Mouse (Mus musculus) neural tube, embryonic 12.5 days (tissue): ENCODE results near the gene Lamb2. TPM values are rescaled to one million over a fixed set of nuclear protein-coding genes. Genes with fewer than 3 reads are reported as not detected.

Experiments
- ATAC-seq: fragments of 200-750 bp; cut with Nextera tagmentation; 2 replicates; pipeline ENCODE4 v1.8.0; 2017; ENCODE audit warnings: low read depth, mild to moderate bottlenecking, moderate TSS enrichment, moderate library complexity; ENCODE audit not compliant: low FRiP score
- H3K27ac ChIP-seq: fragments of 300-500 bp; sonication (generic); 2 replicates; pipeline ENCODE4 v1.5.1; 2016
- H3K27me3 ChIP-seq: fragments of 300-500 bp; sonication (generic); replicated peaks from 2 replicates; pipeline ENCODE4 v1.6.1; 2016; ENCODE audit warnings: mild to moderate bottlenecking
- H3K36me3 ChIP-seq: fragments of 300-500 bp; sonication (generic); 2 replicates; pipeline ENCODE4 v1.6.1; 2016; ENCODE audit warnings: mild to moderate bottlenecking
- H3K4me1 ChIP-seq: fragments of 300-500 bp; sonication (generic); 2 replicates; pipeline ENCODE4 v1.6.1; 2016
- H3K4me2 ChIP-seq: fragments of 300-500 bp; sonication (generic); replicated peaks from 2 replicates; pipeline ENCODE4 v1.6.1; 2016; ENCODE audit warnings: mild to moderate bottlenecking
- H3K4me3 ChIP-seq: fragments of 300-500 bp; sonication (generic); 2 replicates; pipeline ENCODE4 v1.5.1; 2016
- H3K9ac ChIP-seq: fragments of 300-500 bp; sonication (generic); 2 replicates; pipeline ENCODE4 v1.6.1; 2016; ENCODE audit warnings: mild to moderate bottlenecking
- H3K9me3 ChIP-seq: fragments of 300-500 bp; sonication (generic); 2 replicates; pipeline ENCODE4 v1.6.1; 2016; ENCODE audit warnings: mild to moderate bottlenecking
- WGBS: fragments of 180-500 bp; shearing (Covaris S2); methylation state at CpG from one replicate; pipeline ENCODE4 v1.1.7; 2016; 5-methylcytosine and 5-hydroxymethylcytosine counted together
- polyA plus RNA-seq: library from polyadenylated mRNA; unstranded; fragments of >200 nt; fragmentation: Nextera tagmentation; extraction: Ambion mirVana; gene quantifications from 2 replicates; pipeline ENCODE4 v1.2.1, GENCODE M21; 2016

Lamb2 gene
- polyA plus RNA-seq, 1 experiment from 2014 or later, result 28.6 TPM

GRCm38 (mm10) chr9:108486973-108487530 is 7.5 kb downstream of the Lamb2 start:
- Histone ChIP-seq H3K9ac (no peak overlapping the region), H3K27me3 (no peaks in the 10 kb centered on the region), H3K4me1 (peaks cover 18% of the 10 kb centered on the region), H3K9me3 (no peaks in the 10 kb centered on the region), H3K36me3 (peaks cover 59% of the 10 kb centered on the region), H3K27ac (no peak overlapping the region), H3K4me2 (no peak overlapping the region), H3K4me3 (no peak overlapping the region)
- ATAC-seq, result no peak
- 92% methylated on average over 8 of the region's 8 CpGs for WGBS

GRCm38 (mm10) chr9:108488403-108488802 is 8.9 kb downstream of the Lamb2 start:
- Histone ChIP-seq H3K9ac (no peak overlapping the region), H3K27me3 (no peaks in the 10 kb centered on the region), H3K9me3 (no peaks in the 10 kb centered on the region), H3K36me3 (peaks cover 67% of the 10 kb centered on the region), H3K4me3 (no peak overlapping the region), H3K27ac (no peak overlapping the region), H3K4me2 (no peak overlapping the region), H3K4me1 (peaks cover 23% of the 10 kb centered on the region)
- 95% methylated on average over 17 of the region's 17 CpGs for WGBS
- ATAC-seq, result no peak

GRCm38 (mm10) chr9:108489215-108489614 is 9.7 kb downstream of the Lamb2 start:
- 96% methylated on average over 20 of the region's 20 CpGs for WGBS
- ATAC-seq, result no peak
- H3K27ac ChIP-seq, result no peak overlapping the region
- peaks cover 23% of the 10 kb centered on the region for H3K4me1 ChIP-seq
- no peak overlapping the region for H3K9ac ChIP-seq
- H3K4me3 ChIP-seq, result no peak overlapping the region
- no peaks in the 10 kb centered on the region for H3K27me3 ChIP-seq
- H3K4me2 ChIP-seq, result no peak overlapping the region
- peaks cover 71% of the 10 kb centered on the region for H3K36me3 ChIP-seq
- no peaks in the 10 kb centered on the region for H3K9me3 ChIP-seq

GRCm38 (mm10) chr9:108489702-108490558 is 10.4 kb downstream of the Lamb2 start:
- Histone ChIP-seq H3K9me3 (no peaks in the 10 kb centered on the region), H3K4me3 (peak overlapping the region; percentile 88), H3K4me1 (peaks cover 23% of the 10 kb centered on the region), H3K9ac (peak overlapping the region; percentile 92), H3K27me3 (no peaks in the 10 kb centered on the region), H3K4me2 (peak overlapping the region; percentile 93), H3K27ac (peak overlapping the region; percentile 91), H3K36me3 (peaks cover 74% of the 10 kb centered on the region)
- peak; percentile 72 for ATAC-seq
- WGBS, result 70% methylated on average over 26 of the region's 26 CpGs

- under 1% methylated on average over 69 of the region's 69 CpGs for WGBS
- Histone ChIP-seq H3K9me3 (no peaks in the 10 kb centered on the region), H3K27me3 (no peaks in the 10 kb centered on the region), H3K4me2 (peak within 1 kb of the TSS; percentile 93), H3K4me1 (peaks cover 23% of the 10 kb centered on the region), H3K9ac (peak within 1 kb of the TSS; percentile 92), H3K36me3 (peaks cover 73% of the 10 kb centered on the region), H3K27ac (peak within 1 kb of the TSS; percentile 91), H3K4me3 (peak within 1 kb of the TSS; percentile 88)
- ATAC-seq, result peak; percentile 95
Observed at GRCm38 (mm10) chr9:108490559-108491285, 11.2 kb downstream of the Lamb2 start, which contains the start of gene Usp19. Usp19 (plus strand) TSS chr9:108490602.

GRCm38 (mm10) chr9:108491286-108491580 is 11.7 kb downstream of the Lamb2 start:
- H3K4me3 ChIP-seq, result peak overlapping the region; percentile 88
- ATAC-seq, result 0 out of 2 replicates have a peak, but pooled peaks have one; percentile 3
- H3K27me3 ChIP-seq, result no peaks in the 10 kb centered on the region
- H3K4me1 ChIP-seq, result peaks cover 23% of the 10 kb centered on the region
- H3K9me3 ChIP-seq, result no peaks in the 10 kb centered on the region
- peak overlapping the region; percentile 93 for H3K4me2 ChIP-seq
- peak overlapping the region; percentile 92 for H3K9ac ChIP-seq
- peak overlapping the region; percentile 91 for H3K27ac ChIP-seq
- H3K36me3 ChIP-seq, result peaks cover 73% of the 10 kb centered on the region
- 14% methylated on average over 12 of the region's 12 CpGs for WGBS

- peaks cover 74% of the 10 kb centered on the region for H3K36me3 ChIP-seq
- no peak overlapping the region for H3K27ac ChIP-seq
- WGBS, result 88% methylated on average over 16 of the region's 16 CpGs
- peak overlapping the region; percentile 92 for H3K9ac ChIP-seq
- peak overlapping the region; percentile 93 for H3K4me2 ChIP-seq
- peaks cover 23% of the 10 kb centered on the region for H3K4me1 ChIP-seq
- ATAC-seq, result no peak
- no peaks in the 10 kb centered on the region for H3K9me3 ChIP-seq
- peak overlapping the region; percentile 0; the same call in 1 of the 2 replicates for H3K4me3 ChIP-seq
- no peaks in the 10 kb centered on the region for H3K27me3 ChIP-seq
Observed at GRCm38 (mm10) chr9:108492043-108492750, 12.7 kb downstream of the Lamb2 start.

GRCm38 (mm10) chr9:108493246-108493645 is 13.7 kb downstream of the Lamb2 start:
- Histone ChIP-seq H3K9me3 (no peaks in the 10 kb centered on the region), H3K27ac (no peak overlapping the region), H3K4me1 (peaks cover 23% of the 10 kb centered on the region), H3K9ac (no peak overlapping the region), H3K4me2 (no peak overlapping the region), H3K36me3 (peaks cover 74% of the 10 kb centered on the region), H3K27me3 (no peaks in the 10 kb centered on the region), H3K4me3 (no peak overlapping the region)
- whole genome bisulfite sequencing, result 93% methylated on average over 8 of the region's 8 CpGs
- no peak for ATAC-seq

- H3K4me3 ChIP-seq, result no peak overlapping the region
- H3K27ac ChIP-seq, result no peak overlapping the region
- no peak for ATAC-seq
- 93% methylated on average over 19 of the region's 19 CpGs for WGBS
- H3K9me3 ChIP-seq, result no peaks in the 10 kb centered on the region
- 0 out of 2 replicates have a peak overlapping the region, but pooled peaks have one; percentile 3 for H3K9ac ChIP-seq
- no peak overlapping the region for H3K4me2 ChIP-seq
- peaks cover 74% of the 10 kb centered on the region for H3K36me3 ChIP-seq
- peaks cover 23% of the 10 kb centered on the region for H3K4me1 ChIP-seq
- H3K27me3 ChIP-seq, result no peaks in the 10 kb centered on the region
Observed at GRCm38 (mm10) chr9:108494146-108494825, 14.8 kb downstream of the Lamb2 start.

- no peaks in the 10 kb centered on the region for H3K27me3 ChIP-seq
- no peak overlapping the region for H3K4me2 ChIP-seq
- no peak for ATAC-seq
- H3K9me3 ChIP-seq, result no peaks in the 10 kb centered on the region
- 0 out of 2 replicates have a peak overlapping the region, but pooled peaks have one; percentile 3 for H3K9ac ChIP-seq
- 81% methylated on average over 10 of the region's 10 CpGs for WGBS
- peaks cover 19% of the 10 kb centered on the region for H3K4me1 ChIP-seq
- H3K36me3 ChIP-seq, result peaks cover 76% of the 10 kb centered on the region
- H3K4me3 ChIP-seq, result no peak overlapping the region
- H3K27ac ChIP-seq, result no peak overlapping the region
Observed at GRCm38 (mm10) chr9:108494905-108495304, 15.4 kb downstream of the Lamb2 start.

- no peaks in the 10 kb centered on the region for H3K4me1 ChIP-seq
- ATAC-seq, result no peak
- H3K9me3 ChIP-seq, result no peaks in the 10 kb centered on the region
- no peak overlapping the region for H3K27ac ChIP-seq
- no peaks in the 10 kb centered on the region for H3K27me3 ChIP-seq
- H3K4me2 ChIP-seq, result no peak overlapping the region
- H3K36me3 ChIP-seq, result peaks cover 92% of the 10 kb centered on the region
- no peak overlapping the region for H3K4me3 ChIP-seq
- H3K9ac ChIP-seq, result no peak overlapping the region
- WGBS, result 97% methylated on average over 7 of the region's 7 CpGs
Observed at GRCm38 (mm10) chr9:108499231-108499630, 19.7 kb downstream of the Lamb2 start.
